Mouse (Mus musculus) intestine, postnatal 0 days (tissue): ENCODE results near the gene Degs2. TPM values are rescaled to one million over a fixed set of nuclear protein-coding genes. Genes with fewer than 3 reads are reported as not detected.

Experiments
- ATAC-seq: fragments of 200-750 bp; cut with Nextera tagmentation; 2 replicates; pipeline ENCODE4 v1.8.0; 2017; ENCODE audit warnings: mild to moderate bottlenecking, moderate TSS enrichment, moderate library complexity
- H3K27ac ChIP-seq: fragments of 300-500 bp; sonication (generic); 2 replicates; pipeline ENCODE4 v1.5.1; 2014; ENCODE audit warnings: mild to moderate bottlenecking, low read depth, low read length, moderate library complexity
- H3K27me3 ChIP-seq: fragments of 300-500 bp; sonication (generic); replicated peaks from 2 replicates; pipeline ENCODE4 v1.6.1; 2014; ENCODE audit warnings: low read length, mixed read lengths; ENCODE audit not compliant: control insufficient read depth, insufficient read depth
- H3K36me3 ChIP-seq: fragments of 300-500 bp; sonication (generic); 2 replicates; pipeline ENCODE4 v1.6.1; 2014; ENCODE audit warnings: mild to moderate bottlenecking, moderate library complexity; ENCODE audit not compliant: control insufficient read depth, insufficient read depth
- H3K4me1 ChIP-seq: fragments of 300-500 bp; sonication (generic); replicated peaks from 2 replicates; pipeline ENCODE4 v1.6.1; 2014; ENCODE audit warnings: antibody characterized with exemption, low read length, mixed read lengths; ENCODE audit not compliant: control insufficient read depth, insufficient read depth
- H3K4me2 ChIP-seq: fragments of 300-500 bp; sonication (generic); replicated peaks from 2 replicates; pipeline ENCODE4 v1.6.1; 2014; ENCODE audit warnings: low read depth, mild to moderate bottlenecking, moderate library complexity
- H3K4me3 ChIP-seq: fragments of 300-500 bp; sonication (generic); 2 replicates; pipeline ENCODE4 v1.5.1; 2014; ENCODE audit warnings: low read depth, low read length
- H3K9ac ChIP-seq: fragments of 300-500 bp; sonication (generic); 2 replicates; pipeline ENCODE4 v1.6.1; 2014; ENCODE audit warnings: mild to moderate bottlenecking, low read depth, low read length
- H3K9me3 ChIP-seq: fragments of 300-500 bp; sonication (generic); 2 replicates; pipeline ENCODE4 v1.6.1; 2016; ENCODE audit warnings: mixed run types; ENCODE audit not compliant: control insufficient read depth
- CTCF ChIP-seq: sonication (generic); IDR thresholded peaks from 2 replicates; pipeline ENCODE4 v1.5.1; 2016; ENCODE audit warnings: low read depth, mild to moderate bottlenecking, control low read depth, antibody characterized with exemption, moderate library complexity
- WGBS: fragments of 180-500 bp; shearing (Covaris S2); extraction: QIAGEN DNeasy Blood & Tissue Kit; methylation state at CpG from one replicate; pipeline ENCODE4 v1.1.7; 2014; 5-methylcytosine and 5-hydroxymethylcytosine counted together
- polyA plus RNA-seq: library from polyadenylated mRNA; unstranded; fragments of >200 nt; fragmentation: Nextera tagmentation; extraction: Ambion mirVana; gene quantifications from 2 replicates; pipeline ENCODE4 v1.2.1, GENCODE M21; 2015

Degs2 gene
- polyA plus RNA-seq, 1 experiment from 2014 or later: 273 TPM

- H3K4me1 ChIP-seq: no peaks in the 10 kb centered on the region
- H3K36me3 ChIP-seq: peaks cover 40% of the 10 kb centered on the region
- 77% methylated on average over 4 of the region's 4 CpGs for WGBS
- H3K4me2 ChIP-seq: no peak overlapping the region
- no peak overlapping the region for H3K4me3 ChIP-seq
- H3K27ac ChIP-seq: no peak overlapping the region; the same call in 1 of the 2 replicates
- ATAC-seq: no peak
- TF ChIP-seq CTCF: no peak
- no peak overlapping the region for H3K9ac ChIP-seq
- no peaks in the 10 kb centered on the region for H3K9me3 ChIP-seq
- H3K27me3 ChIP-seq: no peaks in the 10 kb centered on the region
Measured at GRCm38 (mm10) chr12:108674502-108674901, 27.6 kb downstream of the Degs2 start.

GRCm38 (mm10) chr12:108673546-108673945 lies 28.6 kb downstream of the Degs2 start:
- no peaks in the 10 kb centered on the region for H3K4me1 ChIP-seq

GRCm38 (mm10) chr12:108672908-108673307 lies 29.2 kb downstream of the Degs2 start:
- no peak overlapping the region for H3K9ac ChIP-seq
- H3K27me3 ChIP-seq: no peaks in the 10 kb centered on the region
- H3K4me3 ChIP-seq: no peak overlapping the region
- no peak for ATAC-seq
- H3K4me1 ChIP-seq: no peaks in the 10 kb centered on the region
- peaks cover 33% of the 10 kb centered on the region for H3K36me3 ChIP-seq
- no peak for TF ChIP-seq CTCF
- 75% methylated on average over 4 of the region's 4 CpGs for WGBS
- no peak overlapping the region for H3K4me2 ChIP-seq
- no peaks in the 10 kb centered on the region for H3K9me3 ChIP-seq
- no peak overlapping the region for H3K27ac ChIP-seq

More at GRCm38 (mm10) chr12:108673546-108673945, 28.6 kb downstream of the Degs2 start:
- H3K27me3 ChIP-seq: no peaks in the 10 kb centered on the region
- no peak overlapping the region for H3K27ac ChIP-seq
- H3K9ac ChIP-seq: no peak overlapping the region
- peaks cover 35% of the 10 kb centered on the region for H3K36me3 ChIP-seq
- ATAC-seq: no peak
- no peak overlapping the region for H3K4me3 ChIP-seq
- WGBS: 89% methylated on average over 3 of the region's 3 CpGs
- H3K9me3 ChIP-seq: no peaks in the 10 kb centered on the region
- no peak overlapping the region for H3K4me2 ChIP-seq
- no peak for TF ChIP-seq CTCF

GRCm38 (mm10) chr12:108671541-108671940 lies 30.6 kb downstream of the Degs2 start:
- 96% methylated on average over 2 of the region's 2 CpGs for WGBS
- Histone ChIP-seq H3K4me1 (no peaks in the 10 kb centered on the region), H3K36me3 (peaks cover 25% of the 10 kb centered on the region), H3K27me3 (no peaks in the 10 kb centered on the region), H3K4me2 (no peak overlapping the region), H3K9me3 (no peaks in the 10 kb centered on the region), H3K27ac (no peak overlapping the region), H3K4me3 (no peak overlapping the region), H3K9ac (no peak overlapping the region)
- ATAC-seq: no peak
- TF ChIP-seq CTCF: no peak

GRCm38 (mm10) chr12:108668606-108669235 lies 33.4 kb downstream of the Degs2 start:
- 75% methylated on average over 8 of the region's 8 CpGs for WGBS
- Histone ChIP-seq H3K4me2 (no peak overlapping the region), H3K9ac (no peak overlapping the region), H3K4me1 (no peaks in the 10 kb centered on the region), H3K27me3 (no peaks in the 10 kb centered on the region), H3K9me3 (no peaks in the 10 kb centered on the region), H3K4me3 (no peak overlapping the region), H3K36me3 (peaks cover 21% of the 10 kb centered on the region), H3K27ac (peak overlapping the region; percentile 28; the same call in 1 of the 2 replicates)
- no peak for TF ChIP-seq CTCF
- ATAC-seq: no peak

GRCm38 (mm10) chr12:108657350-108657749 lies 44.8 kb downstream of the Degs2 start:
- Histone ChIP-seq H3K4me3 (no peak overlapping the region), H3K4me2 (no peak overlapping the region), H3K9ac (no peak overlapping the region), H3K27me3 (no peaks in the 10 kb centered on the region), H3K9me3 (no peaks in the 10 kb centered on the region), H3K36me3 (peaks cover 33% of the 10 kb centered on the region; the same call in 1 of the 2 replicates), H3K4me1 (no peaks in the 10 kb centered on the region), H3K27ac (no peak overlapping the region)
- no peak for ATAC-seq
- WGBS: 77% methylated on average over 1 of the region's 1 CpGs
- TF ChIP-seq CTCF: peak; percentile 85
